Mouse (Mus musculus): ENCODE measurements around the gene Gpc6. TPM values are rescaled to one million over a fixed set of nuclear protein-coding genes. Genes with fewer than 3 reads are reported as not detected.

The Gpc6 gene
- polyA plus RNA-seq, 1 experiment: 61.9 TPM

DNA sequence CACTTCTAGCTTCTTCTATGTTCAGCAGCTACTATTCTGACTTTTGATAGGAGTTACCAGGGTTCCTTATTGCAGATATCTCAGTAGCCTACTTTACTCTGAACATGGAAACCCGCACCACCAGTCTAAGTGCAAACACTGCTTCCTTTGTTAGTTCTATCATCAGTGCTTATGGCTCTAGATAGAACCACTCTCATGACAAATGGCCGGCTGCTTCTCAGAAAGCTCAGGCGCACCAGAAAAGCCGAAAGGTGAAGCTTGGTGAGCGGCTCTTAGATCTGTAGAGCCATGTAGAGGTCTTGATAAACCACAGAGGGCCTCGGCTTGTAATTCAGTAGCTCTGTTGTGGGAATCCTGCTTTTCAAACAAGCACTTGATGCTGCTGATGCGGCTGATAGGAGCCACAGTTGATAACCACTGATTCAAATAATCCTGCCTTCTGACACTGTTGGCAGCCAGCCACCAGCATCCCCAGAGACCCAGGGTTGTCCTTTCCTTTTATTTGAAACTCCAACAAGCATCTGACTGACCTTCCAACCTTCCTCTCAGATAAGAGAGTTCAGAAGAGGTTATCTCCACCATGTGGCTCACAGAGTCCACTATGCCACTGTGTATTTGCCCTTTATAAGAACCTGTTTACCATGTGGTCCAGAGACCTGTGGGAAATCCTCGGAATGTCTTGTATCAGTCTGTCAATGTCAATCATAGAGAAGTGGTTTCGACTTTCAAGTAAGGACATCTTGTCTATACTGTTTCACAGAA, 723.3 kb downstream of the Gpc6 start:
- TF ChIP-seq POLR2A (IDR thresholded peaks at IDR 0.05; ENCODE audit: low read depth, low read length) (no peak), CTCF (IDR thresholded peaks at IDR 0.05; ENCODE audit: borderline replicate concordance, insufficient read depth, low read length) (no peak)
- no peaks in the 10 kb centered on the region for H3K4me1 ChIP-seq (ENCODE audit: control insufficient read depth, insufficient read depth, low read length)
- H3K27ac ChIP-seq (ENCODE audit: insufficient read depth, low read length): no peak overlapping the region
- no peak overlapping the region for H3K4me3 ChIP-seq (ENCODE audit: insufficient read depth, low read length)

DNA sequence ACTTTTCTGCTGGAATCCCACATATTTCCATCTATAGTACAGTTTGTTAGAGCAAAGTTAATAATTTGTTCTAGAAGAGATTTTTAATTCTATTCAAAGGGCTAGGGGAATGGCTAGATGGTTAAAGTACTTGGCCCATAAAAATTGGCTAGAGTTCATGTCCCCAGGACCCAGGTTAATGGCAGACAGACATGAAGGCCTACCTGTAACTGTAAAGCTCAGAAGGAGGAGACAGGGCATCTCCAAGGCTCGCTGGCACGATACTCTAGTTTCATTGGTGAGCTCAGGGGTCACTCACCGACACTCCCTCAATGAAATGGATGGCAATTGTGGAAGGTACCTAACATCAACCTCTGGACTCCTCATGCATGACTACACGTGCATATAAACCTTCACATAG, 725.0 kb downstream of the Gpc6 start:
- no peak overlapping the region for H3K4me3 ChIP-seq (ENCODE audit: insufficient read depth, low read length)
- no peak overlapping the region for H3K27ac ChIP-seq (ENCODE audit: insufficient read depth, low read length)
- no peaks in the 10 kb centered on the region for H3K4me1 ChIP-seq (ENCODE audit: control insufficient read depth, insufficient read depth, low read length)
- TF ChIP-seq POLR2A (IDR thresholded peaks at IDR 0.05; ENCODE audit: low read depth, low read length) (no peak), CTCF (IDR thresholded peaks at IDR 0.05; ENCODE audit: borderline replicate concordance, insufficient read depth, low read length) (no peak)

DNA sequence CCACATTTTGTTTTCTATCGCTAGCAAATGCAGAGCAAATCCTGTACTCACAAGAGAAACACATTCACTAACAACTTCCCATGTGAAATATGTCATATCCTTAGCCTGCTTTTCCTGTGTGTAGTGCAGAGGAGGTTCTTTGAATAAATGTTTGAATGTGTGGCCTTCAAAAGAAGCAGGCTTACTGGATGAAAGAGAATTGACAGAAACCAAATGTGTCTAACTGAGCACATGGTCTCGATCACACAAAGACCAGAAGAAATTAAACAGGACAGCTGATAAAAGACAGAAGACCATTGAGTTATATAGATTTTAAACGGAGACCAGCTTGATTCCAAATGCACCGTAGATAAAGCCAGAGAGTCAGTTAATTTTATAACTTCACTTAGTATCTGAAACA, 726.2 kb downstream of the Gpc6 start:
- TF ChIP-seq POLR2A (IDR thresholded peaks at IDR 0.05; ENCODE audit: low read depth, low read length) (no peak), CTCF (IDR thresholded peaks at IDR 0.05; ENCODE audit: borderline replicate concordance, insufficient read depth, low read length) (no peak)
- no peak overlapping the region for H3K4me3 ChIP-seq (ENCODE audit: insufficient read depth, low read length)
- H3K4me1 ChIP-seq (ENCODE audit: control insufficient read depth, insufficient read depth, low read length): no peaks in the 10 kb centered on the region
- no peak overlapping the region for H3K27ac ChIP-seq (ENCODE audit: insufficient read depth, low read length)

DNA sequence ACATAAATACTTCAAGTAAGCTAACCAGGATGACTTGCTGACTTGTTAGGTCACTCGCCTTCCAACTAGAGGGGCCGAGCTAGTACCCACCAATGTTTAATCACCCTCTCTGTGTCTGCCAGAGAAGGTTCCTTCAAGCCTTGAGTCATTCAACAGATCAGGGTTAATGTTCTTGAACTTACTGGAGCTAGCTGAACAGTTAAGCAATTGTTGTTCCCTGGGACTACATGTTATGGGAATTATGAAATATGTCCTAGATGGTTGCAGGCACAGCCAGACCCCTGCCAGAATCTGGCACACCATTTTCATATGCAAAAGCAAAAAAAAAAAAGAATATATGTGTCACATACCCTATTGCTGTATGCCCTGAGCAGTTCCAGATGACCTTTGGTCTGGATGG, 726.8 kb downstream of the Gpc6 start:
- TF ChIP-seq POLR2A (IDR thresholded peaks at IDR 0.05; ENCODE audit: low read depth, low read length) (no peak), CTCF (IDR thresholded peaks at IDR 0.05; ENCODE audit: borderline replicate concordance, insufficient read depth, low read length) (no peak)
- Histone ChIP-seq H3K4me1 (ENCODE audit: control insufficient read depth, insufficient read depth, low read length) (no peaks in the 10 kb centered on the region), H3K4me3 (ENCODE audit: insufficient read depth, low read length) (no peak overlapping the region), H3K27ac (ENCODE audit: insufficient read depth, low read length) (no peak overlapping the region)

DNA sequence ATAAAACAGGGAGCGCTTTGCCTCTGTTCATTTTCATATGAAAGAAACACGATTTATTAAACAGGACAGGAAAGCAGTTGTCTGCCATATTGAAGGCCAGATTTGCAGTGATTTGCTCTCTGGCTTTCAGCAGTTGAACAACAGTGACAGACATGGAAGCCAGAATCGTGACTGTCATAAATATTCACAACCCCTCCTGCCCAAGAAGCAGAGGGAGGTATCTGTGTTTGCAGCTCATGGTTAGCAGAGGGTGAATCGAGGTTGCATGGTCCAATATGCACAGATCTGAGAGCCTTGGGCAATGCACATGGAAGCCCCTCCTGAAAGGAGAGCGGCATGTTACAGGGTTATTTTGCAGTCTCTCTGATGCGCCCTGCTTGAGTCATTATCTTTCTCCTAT, 730.3 kb downstream of the Gpc6 start:
- no peak for TF ChIP-seq POLR2A (IDR thresholded peaks at IDR 0.05; ENCODE audit: low read depth, low read length)
- Histone ChIP-seq H3K27ac (ENCODE audit: insufficient read depth, low read length) (no peak overlapping the region), H3K4me1 (ENCODE audit: control insufficient read depth, insufficient read depth, low read length) (no peaks in the 10 kb centered on the region), H3K4me3 (ENCODE audit: insufficient read depth, low read length) (no peak overlapping the region)

DNA sequence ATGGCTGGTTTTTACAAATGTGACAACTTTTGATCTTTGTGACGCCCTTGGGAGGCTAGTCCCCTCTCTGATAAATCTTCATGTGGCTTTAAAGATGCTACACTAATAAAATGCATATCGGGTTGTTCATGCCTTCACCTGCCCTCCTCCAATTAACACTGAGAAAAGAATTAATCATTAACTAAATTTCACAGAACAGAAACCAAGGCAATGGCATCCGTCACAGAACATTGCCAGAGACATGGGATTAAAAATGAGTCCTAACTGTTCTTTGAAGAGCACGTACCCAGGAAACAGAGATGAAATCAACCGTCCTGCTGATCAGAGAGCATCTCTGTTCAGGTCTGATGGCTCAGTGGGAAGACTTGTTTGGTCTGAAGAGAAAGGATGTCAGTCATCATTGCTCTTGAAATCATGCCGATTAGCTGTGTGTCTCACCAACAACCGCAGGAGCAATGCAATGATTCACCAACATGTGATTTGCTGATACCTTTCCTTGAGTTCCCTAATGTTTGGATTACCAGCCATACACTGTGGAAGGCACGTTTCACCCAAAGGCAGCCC, 734.2 kb downstream of the Gpc6 start:
- no peak for TF ChIP-seq CTCF (IDR thresholded peaks at IDR 0.05; ENCODE audit: borderline replicate concordance, insufficient read depth, low read length)
- no peak for TF ChIP-seq POLR2A (IDR thresholded peaks at IDR 0.05; ENCODE audit: low read depth, low read length)

DNA sequence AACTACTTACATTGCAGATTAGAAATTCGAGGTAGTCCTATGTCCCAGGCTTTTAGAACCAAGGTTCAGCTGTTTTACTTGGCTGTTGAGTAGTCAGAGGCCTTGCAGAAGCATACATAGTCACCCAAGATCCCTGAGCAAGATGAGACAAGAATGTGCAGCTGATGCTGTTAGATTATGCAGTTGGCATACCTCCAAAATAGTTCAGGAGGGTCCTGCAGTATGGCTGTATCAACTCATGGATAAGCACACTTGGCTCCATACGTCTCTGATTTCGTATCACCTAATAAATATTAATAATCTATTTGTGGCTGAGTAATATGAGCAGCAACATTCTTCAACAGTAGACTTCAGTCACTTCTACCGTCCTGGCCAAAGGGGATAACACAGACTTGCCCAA, 737.1 kb downstream of the Gpc6 start:
- Histone ChIP-seq H3K27ac (ENCODE audit: insufficient read depth, low read length) (no peak overlapping the region), H3K4me1 (ENCODE audit: control insufficient read depth, insufficient read depth, low read length) (no peaks in the 10 kb centered on the region), H3K4me3 (ENCODE audit: insufficient read depth, low read length) (no peak overlapping the region)
- TF ChIP-seq CTCF (IDR thresholded peaks at IDR 0.05; ENCODE audit: borderline replicate concordance, insufficient read depth, low read length) (no peak), POLR2A (IDR thresholded peaks at IDR 0.05; ENCODE audit: low read depth, low read length) (no peak)

More for the DNA sequence above, 734.2 kb downstream of the Gpc6 start:
- H3K27ac ChIP-seq (ENCODE audit: insufficient read depth, low read length): no peak overlapping the region
- H3K4me1 ChIP-seq (ENCODE audit: control insufficient read depth, insufficient read depth, low read length): no peaks in the 10 kb centered on the region
- H3K4me3 ChIP-seq (ENCODE audit: insufficient read depth, low read length): no peak overlapping the region

DNA sequence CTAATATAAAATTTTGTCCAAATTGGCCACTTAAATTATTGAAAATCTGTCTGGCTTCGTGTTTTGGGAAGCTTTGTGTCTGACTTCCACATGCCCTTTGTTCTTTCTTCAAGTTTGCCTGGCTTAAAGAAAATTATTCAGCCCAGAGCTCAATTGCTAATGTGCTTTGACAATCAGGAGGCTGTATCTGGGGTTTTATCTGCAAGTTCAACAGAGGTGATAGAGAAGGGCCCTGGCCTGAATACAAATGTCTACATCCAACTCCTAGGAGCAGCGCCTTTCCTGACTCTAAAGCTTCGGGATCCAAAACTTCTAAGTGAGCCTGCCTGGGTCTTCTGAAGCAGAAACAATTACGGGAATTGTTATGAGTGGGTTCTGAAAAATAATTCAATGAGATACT, 739.7 kb downstream of the Gpc6 start:
- TF ChIP-seq CTCF (IDR thresholded peaks at IDR 0.05; ENCODE audit: borderline replicate concordance, insufficient read depth, low read length): no peak
- TF ChIP-seq POLR2A (IDR thresholded peaks at IDR 0.05; ENCODE audit: low read depth, low read length): no peak
- Histone ChIP-seq H3K4me3 (ENCODE audit: insufficient read depth, low read length) (no peak overlapping the region), H3K4me1 (ENCODE audit: control insufficient read depth, insufficient read depth, low read length) (no peaks in the 10 kb centered on the region), H3K27ac (ENCODE audit: insufficient read depth, low read length) (no peak overlapping the region)

DNA sequence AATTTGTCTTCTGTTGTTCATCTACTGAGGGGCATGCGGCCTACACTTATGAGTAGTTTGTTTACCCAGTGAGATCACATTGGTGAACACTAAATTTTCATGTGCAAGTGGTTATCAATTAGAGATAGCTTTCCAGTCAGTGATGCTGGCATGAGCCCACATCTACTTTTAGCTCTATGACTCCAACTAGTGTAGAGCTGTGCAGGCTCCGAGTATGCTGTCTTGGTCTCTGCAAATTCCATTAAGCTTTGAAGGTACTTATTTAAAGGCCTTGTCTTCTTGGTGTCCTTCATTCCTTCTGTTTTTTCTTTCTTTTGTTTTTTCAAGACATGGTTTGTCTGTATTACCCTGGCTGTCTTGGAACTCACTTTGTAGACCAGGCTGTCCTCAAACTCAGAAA, 741.0 kb downstream of the Gpc6 start:
- H3K27ac ChIP-seq (ENCODE audit: insufficient read depth, low read length): no peak overlapping the region
- H3K4me3 ChIP-seq (ENCODE audit: insufficient read depth, low read length): no peak overlapping the region
- H3K4me1 ChIP-seq (ENCODE audit: control insufficient read depth, insufficient read depth, low read length): no peaks in the 10 kb centered on the region
- TF ChIP-seq CTCF (IDR thresholded peaks at IDR 0.05; ENCODE audit: borderline replicate concordance, insufficient read depth, low read length) (no peak), POLR2A (IDR thresholded peaks at IDR 0.05; ENCODE audit: low read depth, low read length) (no peak)

DNA sequence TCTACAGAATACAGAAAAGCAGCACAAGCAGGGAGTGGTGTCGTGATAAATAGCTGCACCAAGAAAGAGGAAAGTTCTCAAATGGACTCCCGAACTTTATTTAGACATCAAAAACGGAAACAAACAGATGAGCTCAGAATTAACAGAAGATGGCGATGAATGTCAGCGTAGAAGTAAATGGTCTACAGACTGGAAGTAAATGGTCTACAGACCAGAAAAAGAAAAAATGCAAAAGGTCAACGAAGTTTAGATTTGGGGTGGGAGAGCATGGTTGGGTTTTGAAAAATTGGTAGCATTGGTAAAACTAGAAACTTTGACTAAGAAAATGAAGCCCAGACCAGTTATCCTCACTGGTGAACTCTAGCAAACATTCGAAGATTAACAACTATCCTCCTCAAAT, 748.4 kb downstream of the Gpc6 start:
- Histone ChIP-seq H3K4me1 (ENCODE audit: control insufficient read depth, insufficient read depth, low read length) (no peaks in the 10 kb centered on the region), H3K27ac (ENCODE audit: insufficient read depth, low read length) (no peak overlapping the region), H3K4me3 (ENCODE audit: insufficient read depth, low read length) (no peak overlapping the region)
- TF ChIP-seq CTCF (IDR thresholded peaks at IDR 0.05; ENCODE audit: borderline replicate concordance, insufficient read depth, low read length): no peak
- no peak for TF ChIP-seq POLR2A (IDR thresholded peaks at IDR 0.05; ENCODE audit: low read depth, low read length)
